Mouse (Mus musculus) spleen, adult 2 months (tissue): Measurements from ENCODE around the gene 1700020L24Rik.

Experiments used
- CTCF ChIP-seq: fragments of 200-500 bp; IDR thresholded peaks from 2 replicates; pipeline ENCODE4 v1.5.1; 2011; ENCODE audit warnings: mild to moderate bottlenecking, inconsistent platforms; ENCODE audit not compliant: insufficient read depth, insufficient read length, insufficient replicate concordance; ENCODE audit errors: extremely low read depth
- POLR2A ChIP-seq: fragments of 200-500 bp; IDR thresholded peaks from 2 replicates; pipeline ENCODE4 v1.6.1; 2011; ENCODE audit warnings: low read depth, low read length, inconsistent platforms

GRCm38 (mm10) chr11:83398724-83399123 is 38.8 kb upstream of the 1700020L24Rik start:
- TF ChIP-seq POLR2A, result no peak
- no peak for TF ChIP-seq CTCF
